Mouse (Mus musculus): ENCODE data around the gene Atp23.
A peak's percentile ranks its signal among the peaks of the same experiment; 100 is the strongest.
"Not testable (repeated sequence)": the region's sequence is repeated elsewhere in the genome, so short reads cannot be mapped to it uniquely, and the experiment has no call there.

The Atp23 gene

DNA sequence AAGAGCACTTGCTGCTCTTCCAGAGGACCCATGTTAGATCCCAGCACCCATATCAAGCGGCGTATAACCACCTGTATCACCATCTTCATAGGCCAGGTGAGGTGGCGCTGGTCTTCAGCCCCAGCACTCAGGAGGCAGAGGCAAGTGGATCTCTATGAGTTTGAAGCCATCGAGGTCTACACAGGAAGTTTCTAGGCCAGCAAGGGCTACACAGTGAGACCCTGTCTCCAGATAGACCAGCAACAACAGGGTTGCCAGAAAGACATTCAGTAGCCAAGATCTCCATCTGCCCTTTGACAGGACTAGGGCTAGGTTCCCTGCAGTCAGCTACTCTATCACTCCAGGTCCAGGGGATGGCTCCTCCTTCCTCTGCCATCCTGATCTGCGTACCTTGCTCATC, 5.7 kb upstream of the Atp23 start:
- DNase-seq = no peak

DNA sequence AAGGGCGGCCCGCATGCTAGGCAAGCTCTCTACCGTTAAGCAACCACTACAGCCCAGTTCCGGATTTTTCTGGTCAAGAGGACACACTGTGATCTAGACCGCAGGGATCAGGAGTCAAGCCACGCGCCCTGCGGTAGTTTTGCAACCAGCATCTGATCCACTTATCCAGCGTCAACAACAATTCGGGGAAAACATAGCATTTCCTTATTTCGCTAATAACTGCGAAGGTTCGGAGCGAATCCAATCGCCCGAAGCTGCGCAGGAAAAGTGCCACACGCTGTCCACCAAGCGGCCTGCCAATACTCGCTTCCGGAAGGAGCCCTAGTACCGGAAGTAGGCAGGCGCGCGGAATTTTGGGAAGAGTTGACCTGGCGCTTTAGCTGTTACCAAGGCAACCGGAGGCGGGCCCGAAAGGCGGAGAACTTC, 4.5 kb upstream of the Atp23 start:
- peak; percentile 93 for DNase-seq

DNA sequence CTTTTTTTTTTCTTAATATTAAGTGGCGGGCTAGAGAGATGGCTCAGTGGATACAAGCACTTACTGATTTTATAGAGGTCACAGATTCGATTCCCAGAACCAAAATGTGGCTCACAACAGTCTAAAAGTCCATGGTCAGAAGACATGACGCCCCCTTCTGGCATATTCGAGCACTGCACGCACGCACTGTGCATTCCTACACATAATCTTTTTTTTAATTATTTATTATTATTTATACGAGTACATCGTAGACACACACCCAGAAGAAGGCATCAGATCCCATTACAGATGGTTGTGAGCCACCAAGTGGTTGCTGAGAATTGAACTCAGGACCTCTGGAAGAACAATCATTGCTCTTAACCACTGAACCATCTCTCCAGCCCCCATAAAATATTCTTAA, 3.9 kb upstream of the Atp23 start:
- DNase-seq = no peak

DNA sequence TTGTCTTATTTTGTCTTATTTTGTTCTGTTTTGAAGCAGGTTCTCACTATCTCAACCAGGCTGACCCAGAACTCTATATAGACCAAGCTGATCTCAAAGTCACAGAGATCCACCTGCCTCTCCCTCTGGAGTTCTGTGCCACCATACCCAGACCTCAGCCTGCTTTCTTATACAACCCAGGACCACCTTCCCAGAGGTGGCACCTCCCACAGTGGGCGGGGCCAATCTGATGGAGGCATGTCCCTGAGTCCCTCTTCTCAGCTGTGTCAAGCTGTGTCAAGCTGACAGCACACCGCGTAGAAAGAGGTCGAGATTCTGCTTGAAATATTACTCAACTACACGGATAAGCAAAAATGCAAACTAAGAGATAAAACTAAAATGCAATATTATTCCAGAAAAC, 3.1 kb upstream of the Atp23 start:
- no peak for DNase-seq

DNA sequence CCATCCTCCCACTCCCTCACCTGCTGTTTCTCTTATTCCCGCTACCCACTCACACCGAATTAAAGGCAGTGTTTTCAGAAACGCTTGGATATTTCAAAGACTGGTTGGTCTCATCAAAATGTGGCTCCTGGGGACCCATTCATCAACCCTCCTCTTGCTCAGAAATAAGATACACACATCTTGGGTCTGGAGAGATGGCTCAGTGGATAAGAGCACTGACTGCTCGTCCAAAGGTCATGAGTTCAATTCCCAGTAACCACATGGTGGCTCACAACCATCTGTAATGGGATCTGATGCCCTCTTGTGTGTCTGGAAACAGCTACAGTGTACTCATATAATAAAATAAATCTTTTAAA, 311 bp upstream of the Atp23 start:
- DNase-seq = no peak

DNA sequence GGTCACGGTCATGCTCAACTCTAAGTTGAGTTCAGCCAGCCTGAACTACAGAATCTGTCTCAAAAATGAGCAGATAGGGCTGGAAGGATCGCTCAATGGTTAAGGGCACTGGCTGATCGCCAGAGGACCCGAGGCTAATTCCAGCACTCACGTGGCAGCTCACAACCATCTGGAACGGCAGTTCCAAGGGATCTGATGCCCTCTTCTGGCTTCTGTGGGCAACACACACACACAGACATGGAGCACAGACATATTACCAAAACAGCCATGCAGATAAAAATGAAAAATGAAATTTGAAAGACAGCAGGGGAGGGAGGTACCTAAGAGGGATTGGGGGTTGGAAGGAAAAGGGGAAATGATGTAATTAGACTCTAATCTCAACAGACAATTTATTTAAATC, 5.3 kb downstream of the Atp23 start:
- no peak for DNase-seq

DNA sequence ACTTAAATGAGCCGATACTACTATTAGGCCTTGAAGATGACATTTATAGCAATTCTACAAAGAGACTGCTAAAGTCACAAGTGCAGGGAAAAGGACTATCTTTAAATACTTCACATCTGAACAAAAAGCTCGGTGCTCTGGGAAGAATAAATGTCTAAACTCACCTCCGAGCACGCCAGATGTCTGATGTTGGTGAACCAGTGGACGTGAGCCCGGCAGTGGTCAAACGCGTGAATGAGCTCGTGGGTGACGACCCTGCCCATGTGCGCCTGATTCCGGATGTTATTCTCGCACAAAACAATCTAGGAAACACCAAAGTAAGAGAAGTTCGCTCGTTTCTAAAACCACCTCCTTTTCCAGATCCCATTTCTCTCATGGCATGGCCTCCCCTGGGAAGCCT, 7.1 kb downstream of the Atp23 start:
- no peak for DNase-seq

DNA sequence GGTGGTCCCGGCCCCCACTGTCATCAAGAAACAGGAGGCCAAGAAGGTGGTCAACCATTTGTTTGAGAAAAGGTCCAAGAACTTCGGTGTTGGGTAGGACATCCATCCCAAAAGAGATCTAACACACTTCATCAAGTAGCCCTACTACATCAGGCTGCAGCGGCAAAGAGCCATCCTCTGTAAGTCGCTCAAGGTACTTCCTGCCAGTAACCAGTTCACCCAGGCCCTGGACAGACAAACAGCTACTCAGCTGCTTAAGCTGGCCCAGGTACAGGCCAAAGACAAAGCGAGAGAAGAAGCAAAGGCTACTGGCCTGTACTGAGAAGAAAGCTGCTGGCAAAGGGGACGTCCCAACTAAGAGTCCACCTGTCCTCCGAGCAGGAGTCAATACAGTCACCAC, 8.0 kb downstream of the Atp23 start:
- no peak for DNase-seq

DNA sequence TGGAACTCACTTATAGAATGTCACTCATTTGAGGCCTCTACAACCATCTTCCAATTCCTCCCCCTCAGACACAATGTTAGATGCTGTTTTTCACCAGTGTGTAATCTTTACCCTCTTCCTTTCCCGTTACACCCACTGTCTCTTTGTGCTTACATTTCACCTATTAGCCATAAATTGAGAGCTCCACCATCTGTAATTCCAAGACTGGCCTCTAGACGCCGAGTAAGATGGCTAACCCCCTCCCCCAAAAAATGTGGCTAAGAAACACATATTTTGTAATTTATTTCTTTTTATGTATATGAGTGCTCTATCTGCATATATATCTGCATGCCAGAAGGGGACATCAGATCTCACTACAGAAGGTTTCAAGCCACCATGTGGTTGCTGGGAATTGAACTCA, 27.4 kb downstream of the Atp23 start:
- DNase-seq = no peak

DNA sequence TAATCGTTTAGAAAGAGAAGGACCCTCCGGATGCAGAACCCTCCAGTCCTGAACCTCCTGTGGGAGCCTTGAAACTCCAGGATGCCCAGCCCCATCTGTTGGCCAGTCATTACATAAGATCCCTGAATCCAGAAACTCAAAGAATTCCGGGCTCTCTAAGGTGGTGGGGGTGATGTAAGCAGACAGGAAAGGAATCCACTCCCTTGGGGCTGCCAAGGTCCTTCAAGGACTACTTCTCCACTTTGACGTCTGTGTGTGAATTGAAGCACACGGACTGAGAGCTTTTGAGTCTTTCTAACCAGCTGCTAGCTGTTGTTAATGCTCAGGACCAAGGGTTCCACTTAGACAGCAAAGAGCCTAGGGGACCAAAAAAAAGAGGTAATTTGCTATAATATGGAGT, 28.9 kb downstream of the Atp23 start:
- DNase-seq = no peak

DNA sequence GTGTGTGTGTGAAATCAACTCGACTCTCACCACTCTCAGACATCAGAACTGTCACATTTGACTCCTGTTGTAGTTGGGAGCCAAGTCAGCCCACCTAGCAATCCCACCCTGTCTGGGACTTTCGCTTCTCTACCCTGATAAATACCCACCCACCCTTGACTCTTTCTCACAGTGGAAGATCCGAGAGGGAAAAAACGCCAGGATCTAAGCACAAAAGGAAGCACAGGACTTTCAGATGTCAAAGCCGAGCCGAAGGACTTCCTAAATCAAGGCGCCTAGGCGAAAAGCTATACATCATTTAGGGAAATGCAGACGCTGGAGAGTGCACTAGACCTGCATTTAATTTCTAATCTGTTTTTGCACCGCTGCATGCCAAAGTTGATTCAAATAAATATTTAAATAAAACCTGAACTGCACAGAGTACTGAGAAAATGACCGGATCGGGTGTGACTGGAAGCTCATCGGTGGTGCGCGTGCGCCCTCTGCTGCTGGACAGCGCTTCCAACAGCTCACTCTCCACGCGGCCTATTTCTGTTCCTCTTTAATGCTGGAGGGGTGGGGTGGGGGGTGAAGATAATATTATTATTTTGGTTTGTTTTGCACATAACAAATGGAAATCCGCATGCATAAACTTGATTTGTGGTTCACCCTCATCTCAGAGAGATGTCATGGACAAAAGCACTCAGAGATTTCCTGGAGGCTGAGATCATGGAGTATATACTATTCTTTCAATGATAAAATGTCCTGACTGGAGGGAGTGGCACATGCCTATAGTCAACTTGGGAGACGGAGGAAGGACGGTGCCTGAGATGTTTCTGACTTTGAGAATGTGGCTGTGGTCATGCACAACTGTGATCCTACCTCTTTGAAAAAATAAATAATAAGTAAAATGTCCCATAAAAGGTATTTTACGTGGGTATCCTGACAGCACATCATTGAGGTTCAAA, 31.5 kb downstream of the Atp23 start:
- peak; percentile 76 for DNase-seq

DNA sequence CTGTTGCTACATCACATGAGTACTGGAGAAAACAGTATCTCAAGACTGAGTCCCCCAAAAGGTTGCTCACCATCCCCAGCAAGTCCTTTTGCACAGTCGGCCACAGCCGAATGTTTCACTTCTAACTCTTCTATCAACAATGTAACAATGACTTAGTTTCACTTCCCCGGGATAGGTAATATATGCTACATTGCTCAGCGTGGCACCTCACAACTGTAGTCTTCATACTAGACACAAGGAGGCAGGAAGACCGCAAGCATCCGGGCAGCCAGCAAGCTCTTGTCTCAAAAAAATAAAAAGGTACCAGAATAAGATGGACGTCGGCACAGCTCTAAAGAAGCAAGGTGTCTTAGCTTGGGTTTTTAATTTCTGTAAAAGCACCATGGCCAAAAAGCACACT, 35.9 kb downstream of the Atp23 start:
- no peak for DNase-seq

DNA sequence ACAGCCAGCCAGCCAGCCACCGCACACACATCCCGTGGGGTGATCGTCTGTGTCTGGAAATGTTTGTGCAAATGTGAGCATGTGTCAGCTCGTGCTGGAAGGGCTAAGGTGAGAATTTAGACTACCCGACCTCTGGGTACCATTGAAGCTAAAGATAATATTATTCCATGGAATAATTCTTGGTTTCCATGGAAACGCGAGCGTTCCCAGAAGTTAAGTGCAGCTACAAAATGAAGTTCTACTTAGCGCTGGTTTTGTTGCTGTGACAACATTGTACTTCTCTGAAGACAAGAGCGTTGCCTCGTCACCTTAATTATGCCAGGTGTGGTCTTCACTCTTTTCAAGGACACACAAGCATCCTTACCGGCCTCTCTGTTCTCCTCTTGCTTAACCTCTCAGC, 39.0 kb downstream of the Atp23 start:
- no peak for DNase-seq

DNA sequence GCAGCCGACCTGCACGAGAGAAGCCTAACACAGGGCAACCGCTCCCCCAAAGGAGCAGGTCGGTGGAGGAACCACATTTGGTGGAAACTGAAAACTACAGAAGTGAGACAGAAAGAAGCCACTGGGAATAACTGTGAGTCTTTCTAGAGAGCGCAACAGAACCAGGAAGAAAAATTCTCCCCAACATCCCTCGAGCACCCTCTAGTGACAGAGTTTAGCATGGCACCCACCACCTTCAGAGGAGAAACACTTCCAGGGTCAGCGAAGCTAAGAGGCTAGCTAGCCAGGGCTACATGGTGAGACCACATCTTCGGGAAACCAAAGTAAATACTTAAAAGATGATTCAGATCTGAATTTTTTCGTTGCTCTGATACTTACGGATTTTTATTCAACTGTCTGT, 47.9 kb downstream of the Atp23 start:
- DNase-seq = peak; percentile 26

DNA sequence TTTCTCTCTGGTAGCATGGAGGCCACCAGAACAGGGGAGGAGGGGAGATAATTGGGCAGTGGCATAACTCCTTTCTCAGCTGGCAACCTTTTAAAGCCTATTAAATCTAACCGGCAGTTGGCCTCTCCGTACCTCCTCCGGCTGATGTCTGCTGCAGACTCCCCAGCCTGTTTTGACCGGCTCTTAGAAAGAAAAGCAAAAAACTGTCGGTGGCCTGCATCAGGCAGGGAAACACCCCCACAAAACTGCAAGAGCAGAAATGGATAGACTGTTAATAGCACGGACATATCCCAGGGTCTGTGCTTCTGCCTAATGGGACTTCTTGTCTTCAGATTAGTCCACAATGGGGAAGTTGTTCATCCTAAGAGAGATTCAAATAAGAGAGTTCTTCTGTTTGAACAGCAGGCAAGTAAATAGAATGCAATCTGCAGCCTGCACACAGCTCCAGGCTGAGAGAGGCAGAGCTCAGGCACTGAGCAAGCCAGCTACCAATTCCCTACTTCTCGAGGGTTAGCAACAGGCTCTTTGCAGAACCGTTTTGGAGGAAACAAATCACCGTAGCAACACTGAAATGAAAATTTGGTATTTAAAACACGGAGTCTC, 55.7 kb downstream of the Atp23 start:
- no peak for DNase-seq

DNA sequence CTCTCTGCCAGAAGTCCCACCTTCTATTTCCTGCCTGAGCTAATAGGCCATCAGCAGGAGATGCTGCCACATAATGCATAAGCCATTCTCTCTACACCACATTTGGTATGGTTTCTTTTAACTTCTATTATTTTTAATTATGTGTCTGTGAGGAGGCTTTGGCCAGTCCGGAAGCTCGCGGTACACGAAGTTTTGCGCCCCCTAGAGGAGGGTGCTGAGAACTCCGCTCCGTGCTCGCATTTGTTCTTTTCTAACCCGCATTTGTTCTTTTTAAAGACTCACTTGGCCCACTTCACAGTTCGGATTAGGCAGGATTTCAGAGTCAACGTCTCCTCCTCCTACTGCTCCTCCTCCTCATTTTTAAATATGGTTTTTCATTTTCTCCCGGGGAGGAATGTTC, 56.5 kb downstream of the Atp23 start:
- peak; percentile 5 for DNase-seq

DNA sequence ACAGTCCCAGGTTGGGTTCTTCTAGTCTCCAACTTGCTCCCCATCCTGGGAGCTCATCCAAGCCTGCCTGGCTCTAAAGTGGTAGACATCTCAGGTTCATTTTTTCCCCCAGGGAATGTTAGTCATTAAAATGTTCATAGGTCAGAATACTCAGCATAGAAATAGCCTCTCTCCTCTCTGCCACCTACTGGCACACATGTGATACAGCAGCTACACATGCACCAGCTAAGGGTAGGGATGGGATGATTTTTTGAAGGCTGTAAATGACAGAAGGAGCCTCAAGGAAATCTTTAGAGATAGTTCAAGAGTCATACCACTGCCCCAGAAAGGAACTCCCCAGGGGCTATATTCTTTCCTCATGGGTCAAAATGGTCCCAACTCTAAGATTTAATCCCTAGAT, 60.9 kb downstream of the Atp23 start:
- no peak for DNase-seq

DNA sequence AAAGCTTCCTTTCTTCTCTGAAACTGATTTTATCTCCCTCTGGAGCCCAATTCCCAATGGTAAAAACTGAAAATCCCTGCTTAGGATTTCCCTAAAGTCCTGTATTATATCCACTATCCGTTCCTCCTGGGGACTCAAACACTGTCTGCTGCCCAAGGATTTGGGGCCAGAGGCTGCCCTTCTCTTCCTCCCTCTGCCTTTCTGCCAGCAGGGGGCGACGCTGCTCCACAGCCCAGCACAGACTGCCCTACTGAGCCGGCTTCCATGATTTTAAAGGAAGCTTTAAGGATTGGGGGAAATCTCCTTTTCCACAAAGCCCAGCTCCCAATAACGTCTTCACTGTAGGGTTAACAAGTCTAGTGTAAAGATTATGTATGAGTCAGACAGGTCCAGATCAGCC, 68.1 kb downstream of the Atp23 start:
- DNase-seq = peak; percentile 11

DNA sequence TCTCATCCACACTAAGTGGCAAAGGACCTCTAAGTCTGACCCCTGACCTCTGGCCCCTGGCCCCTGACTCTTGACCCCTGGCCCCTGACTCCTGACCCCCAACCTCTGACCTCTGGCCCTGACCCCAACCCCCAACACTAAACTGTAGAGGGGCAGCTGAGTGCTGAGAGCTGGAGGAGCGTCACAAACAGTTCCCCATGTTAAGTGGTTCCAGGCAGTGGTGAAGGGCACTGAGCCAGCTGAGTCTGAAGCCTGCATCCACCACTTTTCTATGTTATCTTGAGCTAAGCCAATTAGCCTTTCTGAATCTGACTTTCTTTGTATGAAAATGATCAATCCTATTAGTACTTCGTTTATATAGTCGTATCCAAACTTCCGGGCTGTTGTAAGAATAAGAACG, 69.8 kb downstream of the Atp23 start:
- DNase-seq = no peak

DNA sequence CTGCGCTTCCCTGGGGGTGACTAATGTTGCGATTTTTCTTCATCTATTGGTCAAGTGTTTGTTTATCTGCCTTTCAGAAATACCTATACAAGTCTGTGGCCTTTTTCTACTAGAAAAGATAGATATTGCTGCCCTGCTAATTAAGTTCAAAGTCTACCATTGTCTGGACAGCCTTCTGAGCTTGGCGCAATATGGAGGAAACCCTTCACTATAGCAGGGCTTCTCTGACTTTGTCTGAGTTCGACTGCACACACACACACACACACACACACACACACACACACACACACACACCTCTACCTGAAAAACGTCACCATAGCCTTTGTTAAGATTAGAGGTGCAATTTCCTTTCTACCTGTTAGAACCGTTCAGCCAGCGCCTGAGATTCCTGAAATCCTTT, 72.5 kb downstream of the Atp23 start:
- DNase-seq = no peak

DNA sequence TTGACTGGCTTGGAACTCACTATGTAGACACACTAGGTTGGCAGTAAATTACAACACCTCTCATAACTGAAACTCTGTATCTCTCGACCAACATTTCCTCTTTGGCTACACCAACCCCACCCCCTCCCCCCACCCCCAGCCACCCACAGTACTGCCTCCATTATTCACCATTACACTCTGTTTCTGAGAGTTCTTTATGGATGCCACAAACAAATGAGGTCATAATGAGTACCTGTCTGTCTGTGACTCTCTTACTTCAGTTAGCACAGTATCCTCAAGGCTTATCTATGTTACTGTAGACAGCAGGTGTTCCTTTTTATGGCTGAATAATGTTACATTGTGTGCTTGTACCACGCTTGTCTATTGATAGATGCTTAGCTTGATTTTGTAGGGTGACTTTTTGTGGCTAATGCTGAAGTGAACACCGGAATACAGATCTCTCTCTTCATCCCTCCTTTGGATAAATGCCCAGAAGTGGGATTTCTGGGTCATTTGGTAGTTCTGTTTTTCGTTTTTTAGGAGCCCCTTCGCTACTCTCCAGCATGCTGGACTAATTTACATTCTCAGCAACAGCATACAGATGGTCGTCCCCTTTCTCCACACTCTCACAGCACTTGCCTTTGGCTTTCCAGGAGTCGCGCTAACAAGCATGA, 73.1 kb downstream of the Atp23 start:
- no peak for DNase-seq

DNA sequence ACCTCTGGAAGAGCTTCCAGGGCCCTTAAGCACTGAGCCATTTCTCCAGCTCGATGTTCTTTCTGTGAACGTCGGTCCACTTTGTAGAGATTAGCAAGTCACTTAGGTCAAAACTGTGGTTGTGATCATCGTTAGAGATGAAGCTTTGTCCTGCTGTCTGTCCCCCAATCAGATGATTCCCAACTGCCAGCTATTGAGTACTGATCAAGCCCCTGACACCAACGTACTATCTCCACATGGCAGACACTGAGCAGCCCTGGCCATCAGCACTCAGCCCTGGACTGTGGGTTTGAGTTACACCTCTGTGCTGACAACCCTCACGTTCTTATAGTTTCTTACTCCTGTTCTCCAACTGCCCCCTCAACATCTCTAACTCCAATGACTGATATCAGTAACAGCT, 74.2 kb downstream of the Atp23 start:
- no peak for DNase-seq

DNA sequence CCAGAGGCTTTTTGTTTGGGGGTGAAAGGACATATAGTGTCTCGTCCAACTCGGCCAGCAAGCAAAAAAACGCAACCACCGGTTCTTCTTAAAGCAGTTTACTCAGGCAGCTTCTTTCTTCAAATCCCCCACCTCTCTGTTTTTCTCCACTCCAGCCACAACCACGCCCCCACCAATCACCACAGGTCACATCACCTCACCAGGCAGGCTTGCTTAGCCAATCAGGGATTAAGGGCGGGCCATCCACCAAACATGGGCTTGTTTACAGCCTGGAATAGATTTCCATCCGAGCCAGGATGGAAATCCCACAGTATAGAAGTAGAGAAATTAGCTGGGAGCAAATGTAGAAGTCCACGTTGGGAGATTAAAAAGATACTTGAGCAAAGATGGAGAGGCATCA, 74.9 kb downstream of the Atp23 start:
- not testable (repeated sequence) for DNase-seq

DNA sequence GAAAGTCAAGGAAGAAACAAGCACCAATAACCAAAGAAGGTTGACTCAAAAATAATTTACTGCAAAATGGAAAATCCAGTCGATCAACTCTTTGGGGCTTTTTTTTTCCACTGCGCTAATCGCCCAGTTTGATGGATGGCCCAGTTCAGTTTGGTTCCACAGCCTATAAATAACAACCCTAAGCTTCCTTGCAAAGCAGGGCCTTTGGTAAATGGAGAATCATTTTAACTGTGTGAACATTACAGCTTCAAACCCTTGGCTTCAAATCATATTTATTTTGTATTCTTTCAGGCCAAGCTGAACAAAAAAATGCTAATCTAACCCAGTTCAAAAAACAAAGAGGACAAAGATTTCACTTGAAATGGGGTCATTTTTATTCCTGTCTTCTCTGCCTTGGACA, 78.7 kb downstream of the Atp23 start:
- DNase-seq = no peak
